Mouse (Mus musculus) midbrain, embryonic 12.5 days (tissue): ENCODE results near the gene R3hdml. TPM values are rescaled to one million over a fixed set of nuclear protein-coding genes. Genes with fewer than 3 reads are reported as not detected.

Experiments
- ATAC-seq: fragments of 200-750 bp; cut with Nextera tagmentation; 2 replicates; pipeline ENCODE4 v1.8.0; 2017; ENCODE audit warnings: low read depth, moderate TSS enrichment, moderate library complexity; ENCODE audit not compliant: low FRiP score
- H3K27ac ChIP-seq: fragments of 300-500 bp; sonication (generic); replicated peaks from 2 replicates; pipeline ENCODE4 v1.5.1; 2016; ENCODE audit warnings: mild to moderate bottlenecking
- H3K27me3 ChIP-seq: fragments of 300-500 bp; sonication (generic); 2 replicates; pipeline ENCODE4 v1.6.1; 2016; ENCODE audit warnings: mild to moderate bottlenecking
- H3K36me3 ChIP-seq: fragments of 300-500 bp; sonication (generic); 2 replicates; pipeline ENCODE4 v1.6.1; 2016
- H3K4me1 ChIP-seq: fragments of 300-500 bp; sonication (generic); 2 replicates; pipeline ENCODE4 v1.6.1; 2016
- H3K4me2 ChIP-seq: fragments of 300-500 bp; sonication (generic); replicated peaks from 2 replicates; pipeline ENCODE4 v1.6.1; 2016; ENCODE audit warnings: mild to moderate bottlenecking, moderate library complexity
- H3K4me3 ChIP-seq: fragments of 300-500 bp; sonication (generic); 2 replicates; pipeline ENCODE4 v1.5.1; 2016; ENCODE audit warnings: mild to moderate bottlenecking
- H3K9ac ChIP-seq: fragments of 300-500 bp; sonication (generic); replicated peaks from 2 replicates; pipeline ENCODE4 v1.6.1; 2016; ENCODE audit warnings: mild to moderate bottlenecking, moderate library complexity
- H3K9me3 ChIP-seq: fragments of 300-500 bp; sonication (generic); 2 replicates; pipeline ENCODE4 v1.6.1; 2016; ENCODE audit warnings: mild to moderate bottlenecking
- WGBS: fragments of 180-500 bp; shearing (Covaris S2); methylation state at CpG from one replicate; pipeline ENCODE4 v1.1.7; 2016; 5-methylcytosine and 5-hydroxymethylcytosine counted together
- polyA plus RNA-seq: library from polyadenylated mRNA; unstranded; fragments of >200 nt; fragmentation: Nextera tagmentation; extraction: Ambion mirVana; gene quantifications from 2 replicates; pipeline ENCODE4 v1.2.1, GENCODE M21; 2016

R3hdml gene
- polyA plus RNA-seq, 1 experiment from 2014 or later: not detected

DNA sequence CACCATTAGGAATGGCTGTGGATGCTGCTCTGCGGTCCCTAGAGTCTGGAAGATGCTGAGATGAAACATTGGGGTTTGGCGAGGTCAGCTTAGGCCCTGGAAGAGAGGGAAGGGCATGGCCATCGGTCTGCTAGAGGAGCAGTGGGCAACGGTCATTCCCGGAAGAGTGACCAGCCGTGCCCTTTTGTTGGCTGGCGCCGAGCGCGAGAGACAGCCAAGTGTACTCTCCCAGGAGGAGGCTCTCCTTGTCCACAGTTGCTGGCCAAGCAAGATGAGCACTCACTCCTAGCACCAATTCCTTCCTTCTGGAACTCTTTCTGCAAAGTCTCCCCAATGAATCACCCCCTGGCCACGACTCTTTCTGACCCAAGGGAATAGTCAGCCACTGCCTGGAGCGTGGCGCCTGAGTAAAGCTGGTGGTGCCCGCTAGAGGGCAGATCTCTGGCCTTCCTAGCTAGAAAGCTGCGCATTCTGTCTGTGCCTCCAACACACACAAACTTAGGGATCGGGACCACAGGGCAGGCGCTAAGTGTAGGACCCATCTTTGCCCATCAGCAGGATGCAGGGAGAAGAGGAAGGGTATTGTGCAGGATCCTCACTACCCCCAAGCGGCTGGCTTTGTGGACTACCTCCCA is 11.8 kb upstream of the R3hdml start:
- H3K9ac ChIP-seq: no peak overlapping the region
- H3K27ac ChIP-seq: no peak overlapping the region
- H3K4me3 ChIP-seq: no peak overlapping the region
- H3K4me2 ChIP-seq: no peak overlapping the region
- no peak for ATAC-seq
- no peaks in the 10 kb centered on the region for H3K9me3 ChIP-seq
- peaks cover 8% of the 10 kb centered on the region for H3K4me1 ChIP-seq
- 50% methylated on average over 18 of the region's 18 CpGs for WGBS
- H3K36me3 ChIP-seq: no peaks in the 10 kb centered on the region
- peaks cover 16% of the 10 kb centered on the region for H3K27me3 ChIP-seq

DNA sequence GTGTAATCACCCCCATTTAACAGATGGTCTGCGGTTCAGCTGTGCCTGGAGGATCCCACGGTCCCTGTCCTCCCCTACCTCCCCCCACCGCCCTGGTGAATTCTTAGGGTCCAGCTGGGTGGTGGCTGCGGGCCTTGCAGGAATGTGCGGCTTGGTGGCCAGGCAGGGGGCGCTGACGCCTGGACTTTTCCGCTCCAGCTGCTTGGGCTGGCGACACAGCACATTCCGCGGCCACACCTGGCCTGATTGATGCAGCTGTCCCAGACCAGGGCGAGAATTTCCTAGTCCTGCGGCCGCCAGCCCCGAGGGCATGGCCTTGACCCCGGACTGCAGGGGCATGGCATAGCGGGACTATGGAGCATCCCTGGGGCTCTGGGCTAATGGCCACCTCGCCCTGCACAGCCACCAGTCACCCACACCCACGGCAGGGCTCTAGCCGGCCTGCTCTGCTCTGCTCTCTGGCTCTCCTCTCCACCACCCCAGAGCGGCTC is 10.5 kb upstream of the R3hdml start:
- H3K27ac ChIP-seq: no peak overlapping the region

GRCm38 (mm10) chr2:163487360-163487759 is 4.8 kb upstream of the R3hdml start:
- 88% methylated on average over 3 of the region's 3 CpGs for WGBS
- Histone ChIP-seq H3K27ac (no peak overlapping the region), H3K9ac (no peak overlapping the region), H3K36me3 (no peaks in the 10 kb centered on the region), H3K27me3 (no peaks in the 10 kb centered on the region), H3K4me1 (0 out of 2 replicates have a peak, but pooled peaks cover 4% of the 10 kb centered on the region), H3K4me3 (no peak overlapping the region), H3K4me2 (no peak overlapping the region), H3K9me3 (no peaks in the 10 kb centered on the region)
- no peak for ATAC-seq

More for the DNA sequence above, 10.5 kb upstream of the R3hdml start:
- Histone ChIP-seq H3K9ac (peak overlapping the region; percentile 16; the same call in 1 of the 2 replicates), H3K27me3 (peaks cover 16% of the 10 kb centered on the region), H3K9me3 (no peaks in the 10 kb centered on the region), H3K36me3 (no peaks in the 10 kb centered on the region), H3K4me3 (peak overlapping the region; percentile 25), H3K4me1 (peaks cover 8% of the 10 kb centered on the region), H3K4me2 (peak overlapping the region; percentile 48)
- ATAC-seq: peak; percentile 38; the same call in 1 of the 2 replicates
- WGBS: under 1% methylated on average over 21 of the region's 21 CpGs

DNA sequence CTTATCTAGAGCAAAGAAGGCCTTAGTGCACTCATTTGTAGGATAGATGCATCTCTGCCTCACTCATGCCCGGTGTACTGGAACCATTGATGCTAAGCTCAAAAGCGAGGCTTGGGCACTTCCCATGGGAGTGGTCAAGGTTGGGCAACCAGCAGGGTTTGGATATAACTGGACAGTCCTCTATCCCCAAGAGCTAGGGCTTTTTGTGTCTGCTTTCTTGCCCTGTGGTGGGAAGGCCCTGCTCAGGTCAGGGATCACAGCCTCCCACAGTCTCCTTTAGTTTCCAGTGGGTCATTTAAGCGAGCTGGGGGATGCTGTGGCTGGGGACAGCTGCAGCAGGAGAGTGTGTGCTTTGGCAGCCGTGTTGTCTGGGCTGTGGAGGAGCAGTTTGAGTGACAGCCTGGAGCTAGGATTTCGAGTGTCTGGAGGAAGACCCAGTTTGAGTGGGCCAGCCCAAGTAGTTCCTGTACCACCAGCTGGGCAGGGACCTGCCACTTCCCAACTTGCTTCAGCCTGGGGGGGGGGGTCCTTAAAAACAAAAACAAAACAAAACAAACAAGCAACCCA is 2.3 kb upstream of the R3hdml start:
- H3K4me2 ChIP-seq: no peak overlapping the region
- H3K9me3 ChIP-seq: no peaks in the 10 kb centered on the region
- no peak for ATAC-seq
- no peak overlapping the region for H3K27ac ChIP-seq
- no peak overlapping the region for H3K4me3 ChIP-seq
- H3K4me1 ChIP-seq: peaks cover 11% of the 10 kb centered on the region; the same call in 1 of the 2 replicates
- H3K27me3 ChIP-seq: no peaks in the 10 kb centered on the region
- no peak overlapping the region for H3K9ac ChIP-seq
- no peaks in the 10 kb centered on the region for H3K36me3 ChIP-seq
- 63% methylated on average over 5 of the region's 5 CpGs for WGBS

DNA sequence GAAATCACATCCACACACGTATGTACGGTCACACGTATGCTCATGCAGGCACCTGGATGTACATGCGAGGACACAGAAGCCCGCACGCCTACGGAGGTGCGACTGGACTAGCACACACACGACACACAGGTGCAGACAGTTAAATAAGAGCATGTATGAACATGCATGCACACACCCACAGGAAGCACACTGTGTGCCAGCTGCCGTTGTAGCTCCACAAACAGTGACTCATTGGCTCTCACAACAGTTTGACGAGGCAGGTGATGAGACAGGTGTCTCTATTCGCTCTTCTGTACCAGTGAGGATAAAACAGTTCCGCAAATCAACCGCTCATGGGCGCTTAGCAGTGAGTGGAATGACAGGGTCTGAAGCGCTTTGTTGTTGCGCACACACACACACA is 1.5 kb upstream of the R3hdml start:
- Histone ChIP-seq H3K9ac (no peak overlapping the region), H3K36me3 (no peaks in the 10 kb centered on the region), H3K27ac (no peak overlapping the region), H3K4me3 (no peak overlapping the region), H3K27me3 (no peaks in the 10 kb centered on the region), H3K4me2 (no peak overlapping the region), H3K9me3 (no peaks in the 10 kb centered on the region), H3K4me1 (peaks cover 11% of the 10 kb centered on the region; the same call in 1 of the 2 replicates)
- 92% methylated on average over 17 of the region's 17 CpGs for WGBS
- ATAC-seq: no peak

DNA sequence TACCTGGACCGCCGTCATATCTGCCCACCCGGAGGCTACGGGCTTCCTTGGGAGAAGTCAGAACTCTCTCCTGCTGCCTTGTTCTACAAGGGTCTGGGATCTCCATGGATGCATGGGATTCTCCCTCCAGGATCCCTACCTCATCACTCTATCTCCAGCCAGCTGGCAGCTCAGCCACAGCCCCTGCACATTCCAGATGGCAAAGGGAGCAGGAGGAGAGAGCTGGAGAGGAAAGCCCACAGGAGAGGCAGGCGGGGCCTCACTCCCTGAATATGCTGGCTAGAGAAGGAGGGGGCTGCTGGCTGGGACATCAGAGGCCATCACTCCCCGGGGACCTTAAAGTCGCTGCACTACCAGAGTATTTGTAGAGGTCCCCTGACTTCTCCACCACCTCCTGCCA is 767 bp upstream of the R3hdml start:
- H3K4me1 ChIP-seq: peaks cover 11% of the 10 kb centered on the region; the same call in 1 of the 2 replicates
- no peak overlapping the region for H3K4me2 ChIP-seq
- WGBS: 57% methylated on average over 7 of the region's 7 CpGs
- no peak for ATAC-seq
- H3K9ac ChIP-seq: no peak overlapping the region
- H3K9me3 ChIP-seq: no peaks in the 10 kb centered on the region
- no peaks in the 10 kb centered on the region for H3K27me3 ChIP-seq
- no peaks in the 10 kb centered on the region for H3K36me3 ChIP-seq
- no peak overlapping the region for H3K4me3 ChIP-seq
- no peak overlapping the region for H3K27ac ChIP-seq

- ATAC-seq: no peak
- Histone ChIP-seq H3K9me3 (no peaks in the 10 kb centered on the region), H3K4me3 (no peak overlapping the region), H3K9ac (no peak overlapping the region), H3K4me1 (peaks cover 11% of the 10 kb centered on the region; the same call in 1 of the 2 replicates), H3K4me2 (no peak overlapping the region), H3K36me3 (no peaks in the 10 kb centered on the region), H3K27me3 (no peaks in the 10 kb centered on the region), H3K27ac (no peak overlapping the region)
- WGBS: 14% methylated on average over 5 of the region's 5 CpGs
Measured at GRCm38 (mm10) chr2:163493031-163493430, 913 bp downstream of the R3hdml start.

DNA sequence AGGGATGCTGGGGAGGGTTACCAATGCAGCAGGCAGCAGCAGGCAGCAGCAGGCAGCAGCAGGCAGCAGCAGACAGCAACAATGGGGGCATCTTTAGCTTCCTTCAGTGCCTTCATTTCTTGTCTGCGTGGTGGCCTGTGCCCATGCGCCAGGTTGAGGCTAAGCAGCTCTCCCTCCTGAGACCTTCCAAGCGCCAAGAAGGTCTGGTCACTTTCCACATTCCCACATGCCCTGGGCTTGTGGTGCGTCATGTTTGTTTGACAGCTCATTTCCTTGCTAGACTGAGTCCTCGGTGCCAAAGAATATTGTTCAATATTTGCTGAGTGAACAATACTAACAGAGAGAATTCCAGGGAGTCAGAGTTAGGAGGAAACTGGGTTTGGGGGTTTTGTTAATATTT is 1.9 kb downstream of the R3hdml start:
- Histone ChIP-seq H3K27ac (no peak overlapping the region), H3K36me3 (no peaks in the 10 kb centered on the region), H3K4me1 (peaks cover 11% of the 10 kb centered on the region; the same call in 1 of the 2 replicates), H3K9me3 (no peaks in the 10 kb centered on the region), H3K27me3 (no peaks in the 10 kb centered on the region; the same call in 1 of the 2 replicates), H3K4me3 (no peak overlapping the region), H3K9ac (no peak overlapping the region), H3K4me2 (no peak overlapping the region)
- ATAC-seq: no peak
- 56% methylated on average over 5 of the region's 5 CpGs for WGBS

DNA sequence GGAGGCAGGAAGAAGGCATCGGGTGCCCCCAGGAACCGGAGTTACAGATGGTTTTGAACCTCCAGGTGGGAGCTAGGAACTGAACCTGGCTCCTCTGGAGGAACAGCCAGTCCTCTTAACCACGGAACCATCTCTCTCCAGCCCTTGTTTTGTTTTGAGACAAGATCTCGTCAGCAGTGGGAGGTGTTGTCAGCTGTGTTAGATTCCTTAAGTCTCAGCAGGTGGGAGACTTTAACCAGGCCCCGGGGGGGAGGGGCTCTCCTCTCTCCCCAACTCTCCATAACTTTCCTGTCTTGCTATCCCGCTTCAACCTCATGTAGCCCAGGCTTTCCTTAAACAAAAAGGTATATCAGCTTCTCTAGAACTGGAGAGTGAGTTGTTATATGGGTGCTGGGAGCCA is 2.3 kb downstream of the R3hdml start:
- Histone ChIP-seq H3K9ac (no peak overlapping the region), H3K27me3 (no peaks in the 10 kb centered on the region; the same call in 1 of the 2 replicates), H3K4me1 (peaks cover 11% of the 10 kb centered on the region; the same call in 1 of the 2 replicates), H3K4me3 (no peak overlapping the region), H3K4me2 (no peak overlapping the region), H3K27ac (no peak overlapping the region), H3K36me3 (no peaks in the 10 kb centered on the region), H3K9me3 (no peaks in the 10 kb centered on the region)
- ATAC-seq: no peak
- 44% methylated on average over 6 of the region's 6 CpGs for WGBS

GRCm38 (mm10) chr2:163502219-163502618 is 10.1 kb downstream of the R3hdml start:
- Histone ChIP-seq H3K4me3 (no peak overlapping the region), H3K27ac (no peak overlapping the region), H3K9me3 (no peaks in the 10 kb centered on the region), H3K36me3 (no peaks in the 10 kb centered on the region), H3K27me3 (no peaks in the 10 kb centered on the region; the same call in 1 of the 2 replicates), H3K9ac (no peak overlapping the region), H3K4me1 (no peaks in the 10 kb centered on the region), H3K4me2 (no peak overlapping the region)
- 83% methylated on average over 2 of the region's 2 CpGs for WGBS
- no peak for ATAC-seq

DNA sequence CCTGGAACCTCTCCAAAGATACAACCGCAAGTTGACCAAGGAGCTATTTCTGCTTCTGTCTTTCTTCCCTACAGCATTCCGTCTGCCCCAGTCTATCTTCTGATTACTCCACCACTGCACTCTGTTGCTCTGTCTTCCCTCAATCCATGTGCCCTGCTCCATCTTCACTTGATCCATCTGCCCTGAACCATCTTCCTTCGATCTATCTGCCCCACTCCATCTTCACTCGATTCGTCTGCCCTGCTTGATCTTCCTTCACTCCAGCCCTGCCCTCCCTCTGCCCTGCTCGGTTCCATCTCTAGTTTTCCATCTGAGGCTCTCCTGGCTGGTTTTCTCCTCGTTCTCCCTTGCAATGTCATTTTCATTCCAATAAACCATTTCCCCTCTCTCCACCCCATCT is 11.1 kb downstream of the R3hdml start:
- Histone ChIP-seq H3K4me1 (no peaks in the 10 kb centered on the region), H3K27me3 (no peaks in the 10 kb centered on the region; the same call in 1 of the 2 replicates), H3K36me3 (no peaks in the 10 kb centered on the region), H3K9ac (no peak overlapping the region), H3K27ac (no peak overlapping the region), H3K4me2 (no peak overlapping the region), H3K4me3 (no peak overlapping the region), H3K9me3 (no peaks in the 10 kb centered on the region)
- 85% methylated on average over 7 of the region's 7 CpGs for WGBS
- no peak for ATAC-seq

DNA sequence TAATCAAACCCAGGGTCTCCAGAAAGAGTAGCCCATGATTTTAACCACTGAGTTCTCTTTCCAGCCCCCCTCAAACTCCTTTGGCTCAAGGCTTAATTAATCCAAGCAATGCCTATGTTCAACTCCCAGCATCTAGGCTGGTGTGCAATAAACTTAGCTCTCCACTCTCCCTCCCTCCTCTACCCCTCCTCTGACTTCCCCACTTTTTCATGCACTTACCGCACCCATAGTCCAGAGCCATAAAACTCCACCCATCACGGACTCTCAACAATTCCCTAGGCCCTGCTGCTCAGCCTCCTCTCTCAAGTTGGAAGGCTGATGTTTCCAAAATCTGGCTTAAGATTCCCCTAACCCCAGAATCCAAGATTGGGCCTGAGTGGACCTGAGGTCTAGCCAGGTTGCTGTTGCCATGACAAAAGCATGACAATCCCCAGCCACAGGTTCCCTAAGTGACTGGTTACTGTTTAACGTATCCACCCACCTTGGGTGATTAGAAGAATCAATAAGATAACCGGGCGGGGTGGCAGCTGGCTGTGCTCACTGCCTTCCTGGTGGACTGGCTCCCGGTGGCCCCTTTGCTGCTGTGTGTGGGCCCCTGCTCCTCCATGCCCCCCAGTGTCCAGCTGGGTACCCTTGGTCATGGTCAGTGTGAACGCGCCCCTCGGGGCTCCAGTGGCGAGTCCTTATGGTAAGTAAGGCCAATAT is 14.3 kb downstream of the R3hdml start, which contains the start of gene Hnf4a:
Gene Hnf4a, plus strand, starts transcription at position 509 of the 705 bp plus-strand sequence.
- Histone ChIP-seq H3K9me3 (no peaks in the 10 kb centered on the region), H3K4me2 (no peak within 1 kb of the TSS), H3K4me3 (no peak within 1 kb of the TSS), H3K27ac (no peak within 1 kb of the TSS), H3K27me3 (no peaks in the 10 kb centered on the region), H3K36me3 (no peaks in the 10 kb centered on the region), H3K4me1 (no peaks in the 10 kb centered on the region), H3K9ac (no peak within 1 kb of the TSS)
- no peak for ATAC-seq
- WGBS: 91% methylated on average over 10 of the region's 10 CpGs
